Mouse (Mus musculus): Measurements from ENCODE around the gene Ccdc177. TPM values are rescaled to one million over a fixed set of nuclear protein-coding genes. Genes with fewer than 3 reads are reported as not detected.
A peak's percentile ranks its signal among the peaks of the same experiment; 100 is the strongest.

Ccdc177 gene
- total and polyA plus RNA-seq, 3 experiments, result not detected

GRCm38 (mm10) chr12:80729758-80730530, 30.5 kb downstream of the Ccdc177 start:
- Histone ChIP-seq H3K36me3 (ENCODE audit: control insufficient read depth in 1 of 2, insufficient read depth in 2 of 2, low read length in 2 of 2) (peaks cover 0 to 3% of the 10 kb centered on the region in 2 experiments; a peak in 2 of 4 replicates), H3K9me3 (replicated peaks; ENCODE audit: insufficient read depth, low read length) (no peaks in the 10 kb centered on the region), H3K27me3 (ENCODE audit: control insufficient read depth in 1 of 2, insufficient read depth in 2 of 2, low read length in 2 of 2) (no peaks in the 10 kb centered on the region), H3K4me3 (ENCODE audit: control insufficient read depth in 1 of 2, insufficient read depth in 1 of 2, low read depth in 2 of 2, low read length in 2 of 2) (no peak overlapping the region), H3K9ac (ENCODE audit: control insufficient read depth, low read depth, low read length, poor library complexity, severe bottlenecking) (no peak overlapping the region), H3K27ac (ENCODE audit: control insufficient read depth, low read depth, low read length) (no peak overlapping the region), H3K4me1 (ENCODE audit: control insufficient read depth in 1 of 2, insufficient read depth in 2 of 2, low read length in 2 of 2) (peaks cover 3 to 6% of the 10 kb centered on the region in 2 experiments; a peak in 3 of 4 replicates), H3K79me2 (ENCODE audit: control insufficient read depth, insufficient read depth, low read length, poor library complexity) (no peaks in the 10 kb centered on the region)
- no peak for DNase-seq (ENCODE audit: low read depth, low spot score)
- TF ChIP-seq NRF1 (IDR thresholded peaks at IDR 0.05; ENCODE audit: insufficient read depth, low read depth, low read length, poor library complexity, severe bottlenecking), result no peak
- TF ChIP-seq POLR2AphosphoS5 (IDR thresholded peaks at IDR 0.05; ENCODE audit: borderline replicate concordance, low read depth, low read length), result no peak
- no peak for TF ChIP-seq E2F4 (IDR thresholded peaks at IDR 0.05; ENCODE audit: borderline replicate concordance, low read depth, low read length)
- TF ChIP-seq GABPA (IDR thresholded peaks at IDR 0.05; ENCODE audit: low read depth, low read length), result no peak

- no peaks in the 10 kb centered on the region for H3K9me3 ChIP-seq (replicated peaks; ENCODE audit: insufficient read depth, low read length)
Measured at GRCm38 (mm10) chr12:80728814-80729213, 31.7 kb downstream of the Ccdc177 start.

GRCm38 (mm10) chr12:80728207-80728606, 32.3 kb downstream of the Ccdc177 start:
- H3K9me3 ChIP-seq (replicated peaks; ENCODE audit: insufficient read depth, low read length), result no peaks in the 10 kb centered on the region
- peak overlapping the region in 1 of 2 experiments; percentile 20; a peak in 1 of 4 replicates for H3K4me3 ChIP-seq (ENCODE audit: control insufficient read depth in 1 of 2, insufficient read depth in 1 of 2, low read depth in 2 of 2, low read length in 2 of 2)
- H3K27ac ChIP-seq (ENCODE audit: control insufficient read depth, low read depth, low read length), result no peak overlapping the region
- DNase-seq (ENCODE audit: low read depth, low spot score), result peak; percentile 49
- H3K9ac ChIP-seq (ENCODE audit: control insufficient read depth, low read depth, low read length, poor library complexity, severe bottlenecking), result no peak overlapping the region; the same call in 1 of the 2 replicates
- H3K4me1 ChIP-seq (ENCODE audit: control insufficient read depth in 1 of 2, insufficient read depth in 2 of 2, low read length in 2 of 2), result no peaks in the 10 kb centered on the region
- H3K27me3 ChIP-seq (ENCODE audit: control insufficient read depth in 1 of 2, insufficient read depth in 2 of 2, low read length in 2 of 2), result no peaks in the 10 kb centered on the region
- no peak for TF ChIP-seq ZKSCAN1 (IDR thresholded peaks at IDR 0.05; ENCODE audit: low read depth, low read length)
- no peak for TF ChIP-seq ZMIZ1 (IDR thresholded peaks at IDR 0.05; ENCODE audit: low read depth, low read length)
- no peak for TF ChIP-seq E2F4 (IDR thresholded peaks at IDR 0.05; ENCODE audit: borderline replicate concordance, low read depth, low read length)
- no peak for TF ChIP-seq KAT2A (conservative IDR thresholded peaks at IDR 0.05; ENCODE audit: low read depth, low read length)
- TF ChIP-seq EP300 (IDR thresholded peaks at IDR 0.05; ENCODE audit: low read depth in 1 of 2, low read length in 2 of 2), result no peak
- TF ChIP-seq GABPA (IDR thresholded peaks at IDR 0.05; ENCODE audit: low read depth, low read length), result no peak
- peak; percentile 34 for TF ChIP-seq SMC3 (IDR thresholded peaks at IDR 0.05; ENCODE audit: low read depth, low read length)
- no peak for TF ChIP-seq USF2 (IDR thresholded peaks at IDR 0.05; ENCODE audit: borderline replicate concordance in 1 of 2, insufficient read depth in 1 of 2, low read depth in 1 of 2, low read length in 2 of 2)
- TF ChIP-seq CHD1 (IDR thresholded peaks at IDR 0.05; ENCODE audit: low read depth, low read length), result no peak
- no peak for TF ChIP-seq RCOR1 (IDR thresholded peaks at IDR 0.05; ENCODE audit: low read depth, low read length)
- TF ChIP-seq MAX (IDR thresholded peaks at IDR 0.05; ENCODE audit: low read length), result no peak
- no peak; the same call in 1 of the 2 replicates for TF ChIP-seq RAD21 (IDR thresholded peaks at IDR 0.05; ENCODE audit: low read depth, low read length)
- TF ChIP-seq POLR2AphosphoS2 (IDR thresholded peaks at IDR 0.05; ENCODE audit: low read length), result no peak
- TF ChIP-seq CTCF (IDR thresholded peaks at IDR 0.05 in 2 of 3, conservative IDR thresholded peaks at IDR 0.05 in 1 of 3; ENCODE audit: control insufficient read depth in 1 of 3, insufficient read depth in 1 of 3, low read depth in 2 of 3, low read length in 3 of 3, poor library complexity in 1 of 3, severe bottlenecking in 1 of 3), result peak in 1 of 3 experiments; percentile 34; a peak in 3 of 6 replicates
- H3K36me3 ChIP-seq (ENCODE audit: control insufficient read depth in 1 of 2, insufficient read depth in 2 of 2, low read length in 2 of 2), result no peaks in the 10 kb centered on the region
- no peaks in the 10 kb centered on the region for H3K79me2 ChIP-seq (ENCODE audit: control insufficient read depth, insufficient read depth, low read length, poor library complexity)

More at GRCm38 (mm10) chr12:80728814-80729213, 31.7 kb downstream of the Ccdc177 start:
- H3K79me2 ChIP-seq (ENCODE audit: control insufficient read depth, insufficient read depth, low read length, poor library complexity), result no peaks in the 10 kb centered on the region
- no peaks in the 10 kb centered on the region for H3K4me1 ChIP-seq (ENCODE audit: control insufficient read depth in 1 of 2, insufficient read depth in 2 of 2, low read length in 2 of 2)
- H3K36me3 ChIP-seq (ENCODE audit: control insufficient read depth in 1 of 2, insufficient read depth in 2 of 2, low read length in 2 of 2), result no peaks in the 10 kb centered on the region
- no peak overlapping the region for H3K27ac ChIP-seq (ENCODE audit: control insufficient read depth, low read depth, low read length)
- no peaks in the 10 kb centered on the region for H3K27me3 ChIP-seq (ENCODE audit: control insufficient read depth in 1 of 2, insufficient read depth in 2 of 2, low read length in 2 of 2)
- no peak for DNase-seq (ENCODE audit: low read depth, low spot score)
- H3K4me3 ChIP-seq (ENCODE audit: control insufficient read depth in 1 of 2, insufficient read depth in 1 of 2, low read depth in 2 of 2, low read length in 2 of 2), result no peak overlapping the region
- no peak for TF ChIP-seq E2F4 (IDR thresholded peaks at IDR 0.05; ENCODE audit: borderline replicate concordance, low read depth, low read length)
- TF ChIP-seq SIN3A (IDR thresholded peaks at IDR 0.05; ENCODE audit: low read length), result no peak
- no peak for TF ChIP-seq TBP (IDR thresholded peaks at IDR 0.05; ENCODE audit: low read depth, low read length)
- TF ChIP-seq RAD21 (IDR thresholded peaks at IDR 0.05; ENCODE audit: low read depth, low read length), result peak; percentile 46
- TF ChIP-seq POLR2A (IDR thresholded peaks at IDR 0.05; ENCODE audit: control insufficient read depth in 1 of 2, insufficient read depth in 1 of 2, low read depth in 1 of 2, low read length in 2 of 2, poor library complexity in 1 of 2), result no peak
- no peak for TF ChIP-seq ETS1 (IDR thresholded peaks at IDR 0.05; ENCODE audit: low read depth, low read length)
- TF ChIP-seq MYC (IDR thresholded peaks at IDR 0.05; ENCODE audit: low read depth, low read length), result no peak
- TF ChIP-seq SMC3 (IDR thresholded peaks at IDR 0.05; ENCODE audit: low read depth, low read length), result peak; percentile 51
- TF ChIP-seq ELF1 (IDR thresholded peaks at IDR 0.05; ENCODE audit: low read depth, low read length), result no peak
- no peak for TF ChIP-seq GATA1 (IDR thresholded peaks at IDR 0.05; ENCODE audit: low read depth, low read length)
- no peak for TF ChIP-seq GABPA (IDR thresholded peaks at IDR 0.05; ENCODE audit: low read depth, low read length)
- peak; percentile 41 to 61 (median 58) for TF ChIP-seq CTCF (IDR thresholded peaks at IDR 0.05 in 2 of 3, conservative IDR thresholded peaks at IDR 0.05 in 1 of 3; ENCODE audit: control insufficient read depth in 1 of 3, insufficient read depth in 1 of 3, low read depth in 2 of 3, low read length in 3 of 3, poor library complexity in 1 of 3, severe bottlenecking in 1 of 3)
- TF ChIP-seq RCOR1 (IDR thresholded peaks at IDR 0.05; ENCODE audit: low read depth, low read length), result no peak
- H3K9ac ChIP-seq (ENCODE audit: control insufficient read depth, low read depth, low read length, poor library complexity, severe bottlenecking), result no peak overlapping the region
